9 mouse cellular contexts compared by ENCODE assay signal in the genomic region with DNA sequence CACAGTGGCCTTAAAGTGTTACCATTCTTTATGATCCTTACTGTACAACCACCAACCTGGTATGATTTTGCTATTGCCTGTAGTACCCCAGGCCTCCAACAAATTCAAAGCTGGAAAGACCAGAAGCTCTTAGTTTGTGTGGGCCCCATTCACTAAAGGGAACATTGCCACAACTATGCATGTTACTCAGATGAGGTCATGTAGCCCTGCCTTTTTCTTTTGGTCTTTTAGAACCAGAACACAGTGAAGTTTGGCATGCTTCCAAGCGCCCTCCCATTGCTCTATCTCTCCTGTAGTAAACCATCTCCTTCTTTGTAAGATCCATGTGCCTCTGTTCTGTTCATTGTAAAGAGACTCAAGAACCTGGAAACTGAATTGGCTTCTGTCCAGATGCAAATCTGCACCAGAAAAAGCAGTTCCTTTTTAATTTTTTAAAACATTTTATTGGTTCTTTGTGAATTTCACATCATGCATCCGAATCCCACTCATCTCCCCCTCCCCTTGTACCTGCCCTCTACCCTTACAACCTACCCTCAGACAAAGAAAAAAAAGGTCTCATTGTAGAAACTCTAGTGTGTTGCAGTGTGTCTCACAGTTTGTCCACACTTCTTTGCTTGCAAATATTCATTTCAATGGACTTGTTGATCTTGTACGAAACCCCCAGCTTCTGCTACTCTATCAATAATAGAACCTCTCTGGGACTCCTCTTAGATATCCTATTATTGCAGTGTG.
A peak's percentile ranks its signal among the peaks of the same experiment; 100 is the strongest.
DNase-seq lines count a peak whose midpoint lies in the region; ATAC-seq lines count a peak whose summit lies in the region.
"Had no signal": no experiment of that assay in that cellular context is flagged by ENCODE, and none has a peak within 500 bp of the region (broad histone marks: within the 10 kb centered on the region; RNA-seq: fewer than 3 reads in every experiment).

No protein-coding gene starts in this region.

- H3K9ac ChIP-seq in intestine, embryonic 14.5 days (ENCODE audit: low read length), result no peak overlapping the region
- no peak overlapping the region for H3K9ac ChIP-seq in intestine, embryonic 15.5 days
- H3K9ac ChIP-seq in forebrain, embryonic 14.5 days (ENCODE audit: low read length), result no peak overlapping the region
- H3K9ac ChIP-seq: heart, embryonic 13.5 days had no signal

- no peaks in the 10 kb centered on the region for H3K36me3 ChIP-seq in intestine, embryonic 14.5 days (ENCODE audit: control insufficient read depth, insufficient read depth, low read length)
- no peaks in the 10 kb centered on the region for H3K36me3 ChIP-seq in intestine, embryonic 15.5 days
- no peaks in the 10 kb centered on the region for H3K36me3 ChIP-seq in forebrain, embryonic 14.5 days (ENCODE audit: control insufficient read depth, insufficient read depth, low read length)
- H3K36me3 ChIP-seq: heart, embryonic 13.5 days had no signal

- H3K4me3 ChIP-seq in intestine, embryonic 14.5 days (ENCODE audit: low read depth, low read length), result no peak overlapping the region
- H3K4me3 ChIP-seq in intestine, embryonic 15.5 days (replicated peaks), result no peak overlapping the region
- H3K4me3 ChIP-seq in forebrain, embryonic 14.5 days (ENCODE audit: low read depth, low read length), result no peak overlapping the region
- H3K4me3 ChIP-seq: heart, embryonic 13.5 days had no signal

- 0 out of 2 replicates have a peak, but pooled peaks have one; percentile 19 for ATAC-seq in intestine, embryonic 14.5 days (replicated peaks; ENCODE audit: low FRiP score, low TSS enrichment, low read depth)
- no peak for ATAC-seq in intestine, embryonic 15.5 days
- peak; percentile 94 for ATAC-seq in forebrain, embryonic 14.5 days

- H3K4me1 ChIP-seq in intestine, embryonic 14.5 days (replicated peaks; ENCODE audit: control insufficient read depth, insufficient read depth, low read length), result no peaks in the 10 kb centered on the region
- no peaks in the 10 kb centered on the region for H3K4me1 ChIP-seq in intestine, embryonic 15.5 days (replicated peaks)
- no peaks in the 10 kb centered on the region for H3K4me1 ChIP-seq in forebrain, embryonic 14.5 days (ENCODE audit: control insufficient read depth, insufficient read depth, low read length)

- H3K4me2 ChIP-seq in intestine, embryonic 14.5 days (ENCODE audit: low read length), result no peak overlapping the region
- no peak overlapping the region for H3K4me2 ChIP-seq in intestine, embryonic 15.5 days (replicated peaks)
- H3K4me2 ChIP-seq in forebrain, embryonic 14.5 days (ENCODE audit: low read length), result no peak overlapping the region
- H3K4me2 ChIP-seq: heart, embryonic 13.5 days had no signal

- H3K27me3 ChIP-seq in intestine, embryonic 14.5 days (replicated peaks; ENCODE audit: control insufficient read depth, insufficient read depth, low read length), result no peaks in the 10 kb centered on the region
- H3K27me3 ChIP-seq in intestine, embryonic 15.5 days (replicated peaks), result no peaks in the 10 kb centered on the region
- no peaks in the 10 kb centered on the region for H3K27me3 ChIP-seq in forebrain, embryonic 14.5 days (replicated peaks; ENCODE audit: control insufficient read depth, insufficient read depth, low read length)
- H3K27me3 ChIP-seq: heart, embryonic 13.5 days had no signal

- H3K27ac ChIP-seq in intestine, embryonic 14.5 days (ENCODE audit: low read depth), result no peak overlapping the region
- no peak overlapping the region for H3K27ac ChIP-seq in intestine, embryonic 15.5 days
- H3K27ac ChIP-seq in forebrain, embryonic 14.5 days (ENCODE audit: low read depth, low read length), result no peak overlapping the region
- H3K27ac ChIP-seq: heart, embryonic 13.5 days had no signal

- DNase-seq in intestine, embryonic 14.5 days (ENCODE audit: low spot score), result peak; percentile 53
- peak; percentile 34 for DNase-seq in retina, postnatal 1 day
- no peak for DNase-seq in retina, embryonic 14.5 days (ENCODE audit: low spot score)
- DNase-seq in forebrain, embryonic 14.5 days (ENCODE audit: low spot score), result peak; percentile 78
- DNase-seq in skeletal muscle tissue, adult 2 months (ENCODE audit: low read depth, low spot score), result peak; percentile 12
- DNase-seq in frontal cortex, postnatal 10 days (ENCODE audit: low spot score in 2 of 2), result no peak
- DNase-seq: thymus, postnatal 36 days had no signal

- no peaks in the 10 kb centered on the region for H3K9me3 ChIP-seq in intestine, embryonic 14.5 days (ENCODE audit: control insufficient read depth, low read length)
- H3K9me3 ChIP-seq in intestine, embryonic 15.5 days, result no peaks in the 10 kb centered on the region
- H3K9me3 ChIP-seq in forebrain, embryonic 14.5 days (replicated peaks; ENCODE audit: control insufficient read depth, low read length), result no peaks in the 10 kb centered on the region
- H3K9me3 ChIP-seq: heart, embryonic 13.5 days had no signal

- WGBS in intestine, embryonic 14.5 days, result 77% methylated on average over 3 of the region's 3 CpGs
- WGBS in intestine, embryonic 15.5 days, result 85% methylated on average over 3 of the region's 3 CpGs
- 40% methylated on average over 3 of the region's 3 CpGs for WGBS in forebrain, embryonic 14.5 days

Comparison
In these comparisons a context has a peak if more than half of its experiments do, and no peak if none do; other contexts are left out.
1. DNase-seq: peak in intestine, embryonic 14.5 days (single experiment), retina, postnatal 1 day (single experiment), forebrain, embryonic 14.5 days (single experiment) and skeletal muscle tissue, adult 2 months (single experiment); none in retina, embryonic 14.5 days (single experiment) and frontal cortex, postnatal 10 days (0 of 2).